Mouse (Mus musculus) kidney, embryonic 15.5 days (tissue): ENCODE measurements around the gene Ssc4d. TPM values are rescaled to one million over a fixed set of nuclear protein-coding genes. Genes with fewer than 3 reads are reported as not detected.

Experiments
- ATAC-seq: fragments of 200-750 bp; cut with Nextera tagmentation; replicated peaks from 2 replicates; pipeline ENCODE4 v1.8.0; 2017; ENCODE audit warnings: moderate TSS enrichment; ENCODE audit not compliant: low FRiP score
- H3K27ac ChIP-seq: fragments of 300-500 bp; sonication (generic); 2 replicates; pipeline ENCODE4 v1.5.1; 2015; ENCODE audit warnings: mild to moderate bottlenecking, inconsistent platforms
- H3K27me3 ChIP-seq: fragments of 300-500 bp; sonication (generic); 2 replicates; pipeline ENCODE4 v1.6.1; 2015; ENCODE audit warnings: inconsistent platforms
- H3K36me3 ChIP-seq: fragments of 300-500 bp; sonication (generic); 2 replicates; pipeline ENCODE4 v1.6.1; 2015; ENCODE audit warnings: inconsistent platforms
- H3K4me1 ChIP-seq: fragments of 300-500 bp; sonication (generic); 2 replicates; pipeline ENCODE4 v1.6.1; 2015; ENCODE audit warnings: inconsistent platforms
- H3K4me2 ChIP-seq: fragments of 300-500 bp; sonication (generic); 2 replicates; pipeline ENCODE4 v1.6.1; 2015; ENCODE audit warnings: moderate library complexity, mild to moderate bottlenecking, inconsistent platforms
- H3K4me3 ChIP-seq: fragments of 300-500 bp; sonication (generic); replicated peaks from 2 replicates; pipeline ENCODE4 v1.5.1; 2015; ENCODE audit warnings: mild to moderate bottlenecking, inconsistent platforms
- H3K9ac ChIP-seq: fragments of 300-500 bp; sonication (generic); 2 replicates; pipeline ENCODE4 v1.6.1; 2015; ENCODE audit warnings: mild to moderate bottlenecking, inconsistent platforms
- H3K9me3 ChIP-seq: fragments of 300-500 bp; sonication (generic); replicated peaks from 2 replicates; pipeline ENCODE4 v1.6.1; 2016; ENCODE audit warnings: inconsistent platforms
- WGBS: fragments of 180-500 bp; shearing (Covaris S2); methylation state at CpG from one replicate; pipeline ENCODE4 v1.1.7; 2015; ENCODE audit warnings: mixed read lengths; 5-methylcytosine and 5-hydroxymethylcytosine counted together
- polyA plus RNA-seq: library from polyadenylated mRNA; unstranded; fragments of >200 nt; fragmentation: Nextera tagmentation; extraction: Ambion mirVana; gene quantifications from 2 replicates; pipeline ENCODE4 v1.2.1, GENCODE M21; 2015

The Ssc4d gene
- polyA plus RNA-seq, 1 experiment from 2014 or later = 10.1 TPM

- Histone ChIP-seq H3K36me3 (no peaks in the 10 kb centered on the region), H3K9me3 (no peaks in the 10 kb centered on the region), H3K4me1 (peaks cover 26% of the 10 kb centered on the region), H3K4me3 (peak overlapping the region; percentile 38), H3K9ac (0 out of 2 replicates have a peak overlapping the region, but pooled peaks have one; percentile 27), H3K4me2 (peak overlapping the region; percentile 59), H3K27ac (peak overlapping the region; percentile 96), H3K27me3 (no peaks in the 10 kb centered on the region)
- no peak for ATAC-seq
- 78% methylated on average over 9 of the region's 9 CpGs for WGBS
These were observed 17.8 kb downstream of the Ssc4d start for GRCm38 (mm10) chr5:135956300-135957206.

- H3K9ac ChIP-seq = no peak overlapping the region
- no peak overlapping the region for H3K27ac ChIP-seq
- no peaks in the 10 kb centered on the region for H3K27me3 ChIP-seq
- H3K4me1 ChIP-seq = peaks cover 13% of the 10 kb centered on the region
- no peak overlapping the region for H3K4me2 ChIP-seq
- no peaks in the 10 kb centered on the region for H3K36me3 ChIP-seq
- H3K4me3 ChIP-seq = no peak overlapping the region
- no peaks in the 10 kb centered on the region for H3K9me3 ChIP-seq
- 90% methylated on average over 2 of the region's 2 CpGs for WGBS
- ATAC-seq = no peak
These were observed 21.5 kb downstream of the Ssc4d start for GRCm38 (mm10) chr5:135952830-135953229.

GRCm38 (mm10) chr5:135951660-135952059 lies 22.7 kb downstream of the Ssc4d start:
- ATAC-seq = no peak

GRCm38 (mm10) chr5:135950710-135951412 lies 23.5 kb downstream of the Ssc4d start:
- Histone ChIP-seq H3K27ac (no peak overlapping the region), H3K4me1 (peaks cover 3% of the 10 kb centered on the region; the same call in 1 of the 2 replicates), H3K9me3 (no peaks in the 10 kb centered on the region), H3K9ac (no peak overlapping the region), H3K4me3 (no peak overlapping the region), H3K27me3 (no peaks in the 10 kb centered on the region), H3K36me3 (no peaks in the 10 kb centered on the region), H3K4me2 (no peak overlapping the region)
- no peak for ATAC-seq
- WGBS = 80% methylated on average over 9 of the region's 11 CpGs

More at GRCm38 (mm10) chr5:135951660-135952059, 22.7 kb downstream of the Ssc4d start:
- Histone ChIP-seq H3K4me2 (no peak overlapping the region), H3K9me3 (no peaks in the 10 kb centered on the region), H3K36me3 (no peaks in the 10 kb centered on the region), H3K27me3 (no peaks in the 10 kb centered on the region), H3K27ac (no peak overlapping the region), H3K4me3 (no peak overlapping the region), H3K4me1 (peaks cover 6% of the 10 kb centered on the region), H3K9ac (no peak overlapping the region)
- WGBS = 92% methylated on average over 2 of the region's 2 CpGs

GRCm38 (mm10) chr5:135946621-135947020 lies 27.7 kb downstream of the Ssc4d start:
- WGBS = 78% methylated on average over 5 of the region's 5 CpGs
- H3K27me3 ChIP-seq = no peaks in the 10 kb centered on the region
- no peak for ATAC-seq
- no peak overlapping the region for H3K4me2 ChIP-seq
- no peaks in the 10 kb centered on the region for H3K9me3 ChIP-seq
- H3K36me3 ChIP-seq = no peaks in the 10 kb centered on the region
- H3K9ac ChIP-seq = no peak overlapping the region
- no peak overlapping the region for H3K27ac ChIP-seq
- H3K4me3 ChIP-seq = no peak overlapping the region
- peaks cover 3% of the 10 kb centered on the region; the same call in 1 of the 2 replicates for H3K4me1 ChIP-seq

- H3K27me3 ChIP-seq = no peaks in the 10 kb centered on the region
- H3K36me3 ChIP-seq = no peaks in the 10 kb centered on the region
- no peak for ATAC-seq
- no peaks in the 10 kb centered on the region; the same call in 1 of the 2 replicates for H3K4me1 ChIP-seq
- no peak overlapping the region for H3K9ac ChIP-seq
- H3K4me3 ChIP-seq = no peak overlapping the region
- no peak overlapping the region for H3K27ac ChIP-seq
- no peak overlapping the region for H3K4me2 ChIP-seq
- H3K9me3 ChIP-seq = no peaks in the 10 kb centered on the region
- 64% methylated on average over 10 of the region's 10 CpGs for WGBS
These were observed 28.4 kb downstream of the Ssc4d start for GRCm38 (mm10) chr5:135945916-135946408.

- Histone ChIP-seq H3K27me3 (no peaks in the 10 kb centered on the region), H3K27ac (no peak overlapping the region), H3K4me1 (peaks cover 4% of the 10 kb centered on the region; the same call in 1 of the 2 replicates), H3K4me2 (no peak overlapping the region), H3K9me3 (no peaks in the 10 kb centered on the region), H3K36me3 (no peaks in the 10 kb centered on the region), H3K4me3 (no peak overlapping the region), H3K9ac (no peak overlapping the region)
- ATAC-seq = no peak
- WGBS = 75% methylated on average over 6 of the region's 6 CpGs
These were observed 31.6 kb downstream of the Ssc4d start for GRCm38 (mm10) chr5:135942710-135943109.

- no peak overlapping the region for H3K4me2 ChIP-seq
- ATAC-seq = peak; percentile 54; the same call in 1 of the 2 replicates
- no peaks in the 10 kb centered on the region for H3K9me3 ChIP-seq
- no peak overlapping the region for H3K4me3 ChIP-seq
- WGBS = 30% methylated on average over 5 of the region's 5 CpGs
- no peaks in the 10 kb centered on the region for H3K36me3 ChIP-seq
- 0 out of 2 replicates have a peak, but pooled peaks cover 4% of the 10 kb centered on the region for H3K4me1 ChIP-seq
- no peak overlapping the region for H3K9ac ChIP-seq
- no peaks in the 10 kb centered on the region for H3K27me3 ChIP-seq
- 0 out of 2 replicates have a peak overlapping the region, but pooled peaks have one; percentile 6 for H3K27ac ChIP-seq
These were observed 33.7 kb downstream of the Ssc4d start for GRCm38 (mm10) chr5:135940587-135940986.

- H3K4me2 ChIP-seq = no peak overlapping the region
- no peak overlapping the region for H3K9ac ChIP-seq
- no peak for ATAC-seq
- H3K4me1 ChIP-seq = peaks cover 26% of the 10 kb centered on the region
- no peaks in the 10 kb centered on the region for H3K9me3 ChIP-seq
- H3K36me3 ChIP-seq = peaks cover 18% of the 10 kb centered on the region
- no peaks in the 10 kb centered on the region for H3K27me3 ChIP-seq
- H3K27ac ChIP-seq = no peak overlapping the region
- no peak overlapping the region for H3K4me3 ChIP-seq
- WGBS = 83% methylated on average over 6 of the region's 6 CpGs
These were observed 38.6 kb downstream of the Ssc4d start for GRCm38 (mm10) chr5:135935641-135936190.

- peaks cover 24% of the 10 kb centered on the region for H3K36me3 ChIP-seq
- 54% methylated on average over 7 of the region's 7 CpGs for WGBS
- H3K4me2 ChIP-seq = peak overlapping the region; percentile 64
- H3K9ac ChIP-seq = no peak overlapping the region
- H3K27ac ChIP-seq = peak overlapping the region; percentile 98
- peak overlapping the region; percentile 97 for H3K4me3 ChIP-seq
- peak; percentile 31 for ATAC-seq
- no peaks in the 10 kb centered on the region for H3K27me3 ChIP-seq
- no peaks in the 10 kb centered on the region for H3K9me3 ChIP-seq
- peaks cover 23% of the 10 kb centered on the region for H3K4me1 ChIP-seq
These were observed 39.2 kb downstream of the Ssc4d start for GRCm38 (mm10) chr5:135935176-135935523.

- peak; percentile 97 for ATAC-seq
- H3K27ac ChIP-seq = peak within 1 kb of the TSS; percentile 98
- H3K36me3 ChIP-seq = peaks cover 29% of the 10 kb centered on the region
- H3K27me3 ChIP-seq = no peaks in the 10 kb centered on the region
- WGBS = under 1% methylated on average over 48 of the region's 48 CpGs
- H3K9ac ChIP-seq = peak within 1 kb of the TSS; percentile 93
- H3K4me3 ChIP-seq = peak within 1 kb of the TSS; percentile 97
- no peaks in the 10 kb centered on the region for H3K9me3 ChIP-seq
- peak within 1 kb of the TSS; percentile 64 for H3K4me2 ChIP-seq
- H3K4me1 ChIP-seq = peaks cover 23% of the 10 kb centered on the region
These were observed 39.7 kb downstream of the Ssc4d start, which contains the start of gene Ywhag for GRCm38 (mm10) chr5:135934481-135935175. Gene Ywhag (minus strand): TSS chr5:135934616.
